In genomic region chr19:37265333-37266103, GRCm38 (mm10) we compare ENCODE assay signal across 9 mouse cellular contexts. TPM values are rescaled to one million over a fixed set of nuclear protein-coding genes. Genes with fewer than 3 reads are reported as not detected.
DNase-seq lines count a peak whose midpoint lies in the region; ATAC-seq and TF ChIP-seq lines count a peak whose summit lies in the region.
"Had no signal": no experiment of that assay in that cellular context is flagged by ENCODE, and none has a peak within 500 bp of the region (broad histone marks: within the 10 kb centered on the region; RNA-seq: fewer than 3 reads in every experiment).

No protein-coding gene starts in this region.

- DNase-seq in CD4-positive helper T cell, adult 2 months (ENCODE audit: low read depth, low spot score): peak; percentile 64
- peak; percentile 88 to 96 for DNase-seq in kidney, postnatal 36 days
- peak; percentile 91 for DNase-seq in telencephalon, adult 2 months (ENCODE audit: low read depth, low spot score)

- H3K4me1 ChIP-seq in bone marrow macrophage, adult 2 months (ENCODE audit: control insufficient read depth, insufficient read depth, low read length): no peaks in the 10 kb centered on the region
- H3K4me1 ChIP-seq in heart, embryonic 16.5 days (ENCODE audit: control insufficient read depth, insufficient read depth, low read length): peaks cover 16% of the 10 kb centered on the region
- peaks cover 20% of the 10 kb centered on the region for H3K4me1 ChIP-seq in liver, embryonic 15.5 days (replicated peaks)
- H3K4me1 ChIP-seq in neural tube, embryonic 13.5 days (replicated peaks): peaks cover 15% of the 10 kb centered on the region
- H3K4me1 ChIP-seq: embryonic facial prominence, embryonic 13.5 days had no signal

- no peak overlapping the region for H3K9ac ChIP-seq in heart, embryonic 16.5 days (ENCODE audit: low read length)
- no peak overlapping the region for H3K9ac ChIP-seq in liver, embryonic 15.5 days
- no peak overlapping the region for H3K9ac ChIP-seq in neural tube, embryonic 13.5 days
- H3K9ac ChIP-seq: embryonic facial prominence, embryonic 13.5 days had no signal

- no peak overlapping the region for H3K4me3 ChIP-seq in bone marrow macrophage, adult 2 months (ENCODE audit: insufficient read depth, low read length)
- H3K4me3 ChIP-seq in heart, embryonic 16.5 days (ENCODE audit: low read length): no peak overlapping the region
- H3K4me3 ChIP-seq in liver, embryonic 15.5 days (replicated peaks): no peak overlapping the region
- H3K4me3 ChIP-seq in neural tube, embryonic 13.5 days: no peak overlapping the region
- H3K4me3 ChIP-seq: embryonic facial prominence, embryonic 13.5 days had no signal

- TF ChIP-seq CTCF in bone marrow macrophage, adult 2 months (IDR thresholded peaks at IDR 0.05; ENCODE audit: low read depth, low read length): peak; percentile 97

- no peak for TF ChIP-seq POLR2A in bone marrow macrophage, adult 2 months (IDR thresholded peaks at IDR 0.05; ENCODE audit: borderline replicate concordance, low read depth, low read length)

- H3K36me3 ChIP-seq in heart, embryonic 16.5 days (ENCODE audit: control insufficient read depth, insufficient read depth): peaks cover 19% of the 10 kb centered on the region
- peaks cover 18% of the 10 kb centered on the region for H3K36me3 ChIP-seq in liver, embryonic 15.5 days (replicated peaks)
- H3K36me3 ChIP-seq in neural tube, embryonic 13.5 days: peaks cover 14% of the 10 kb centered on the region
- H3K36me3 ChIP-seq: embryonic facial prominence, embryonic 13.5 days had no signal

- H3K4me2 ChIP-seq in heart, embryonic 16.5 days (ENCODE audit: low read depth, low read length): no peak overlapping the region
- no peak overlapping the region for H3K4me2 ChIP-seq in liver, embryonic 15.5 days
- no peak overlapping the region for H3K4me2 ChIP-seq in neural tube, embryonic 13.5 days
- H3K4me2 ChIP-seq: embryonic facial prominence, embryonic 13.5 days had no signal

- H3K27ac ChIP-seq in bone marrow macrophage, adult 2 months (ENCODE audit: insufficient read depth, low read depth, low read length): no peak overlapping the region
- no peak overlapping the region for H3K27ac ChIP-seq in heart, embryonic 16.5 days (ENCODE audit: low read length)
- no peak overlapping the region for H3K27ac ChIP-seq in liver, embryonic 15.5 days (replicated peaks)
- no peak overlapping the region for H3K27ac ChIP-seq in neural tube, embryonic 13.5 days (replicated peaks)
- H3K27ac ChIP-seq: embryonic facial prominence, embryonic 13.5 days had no signal

- 31% methylated on average over 10 of the region's 10 CpGs for WGBS in heart, embryonic 16.5 days
- 26% methylated on average over 10 of the region's 10 CpGs for WGBS in liver, embryonic 15.5 days (ENCODE audit: insufficient replicate concordance)
- 33% methylated on average over 10 of the region's 10 CpGs for WGBS in neural tube, embryonic 13.5 days

- no peaks in the 10 kb centered on the region for H3K9me3 ChIP-seq in heart, embryonic 16.5 days (replicated peaks; ENCODE audit: control insufficient read depth, low read length)
- H3K9me3 ChIP-seq in liver, embryonic 15.5 days (replicated peaks): no peaks in the 10 kb centered on the region
- H3K9me3 ChIP-seq in neural tube, embryonic 13.5 days: no peaks in the 10 kb centered on the region
- H3K9me3 ChIP-seq: embryonic facial prominence, embryonic 13.5 days had no signal

- peak; percentile 97 for ATAC-seq in erythroid progenitor cell, adult 5-6 weeks (replicated peaks; ENCODE audit: low FRiP score, poor library complexity, severe bottlenecking)
- ATAC-seq in heart, embryonic 16.5 days (replicated peaks; ENCODE audit: extremely low read depth, insufficient read depth, low FRiP score): peak; percentile 64; the same call in 1 of the 2 replicates
- ATAC-seq in liver, embryonic 15.5 days (ENCODE audit: insufficient read depth): peak; percentile 52
- ATAC-seq in neural tube, embryonic 13.5 days (ENCODE audit: low read depth): peak; percentile 87

- no peaks in the 10 kb centered on the region for H3K27me3 ChIP-seq in heart, embryonic 16.5 days (ENCODE audit: control insufficient read depth, insufficient read depth, low read length)
- no peaks in the 10 kb centered on the region for H3K27me3 ChIP-seq in liver, embryonic 15.5 days
- H3K27me3 ChIP-seq in neural tube, embryonic 13.5 days: no peaks in the 10 kb centered on the region
- H3K27me3 ChIP-seq: embryonic facial prominence, embryonic 13.5 days had no signal

RNA-seq across cellular contexts. Expression of gene Cpeb3, which starts 57.1 kb away (rescaled TPM):
- 7.6 and 8.0 TPM in 2 replicates for polyA plus RNA-seq in bone marrow macrophage, adult 2 months (2012; ENCODE audit: insufficient read depth, insufficient read length, missing spikeins)
- total RNA-seq in erythroid progenitor cell, adult 5-6 weeks (2015; ENCODE audit: low replicate concordance): 39.6 and 42.8 TPM in 2 replicates
- 38.5 and 42.5 TPM in 2 replicates for total RNA-seq in erythroid progenitor cell, adult 5-6 weeks (2017; ENCODE audit: low replicate concordance)
- polyA plus RNA-seq in heart, embryonic 16.5 days (2015; fragmentation: Nextera tagmentation; extraction: Ambion mirVana): 7.4 and 8.2 TPM in 2 replicates
- polyA plus RNA-seq in liver, embryonic 15.5 days (2015; fragmentation: Nextera tagmentation; extraction: Ambion mirVana): 3.3 and 4.8 TPM in 2 replicates
- 10.4 and 11.2 TPM in 2 replicates for polyA plus RNA-seq in neural tube, embryonic 13.5 days (2015; fragmentation: Nextera tagmentation; extraction: Ambion mirVana)

RNA-seq across cellular contexts. Expression of gene March5, which starts 58.2 kb away (rescaled TPM):
- 87.5 and 98.0 TPM in 2 replicates for polyA plus RNA-seq in bone marrow macrophage, adult 2 months (2012; ENCODE audit: insufficient read depth, insufficient read length, missing spikeins)
- total RNA-seq in erythroid progenitor cell, adult 5-6 weeks (2015; ENCODE audit: low replicate concordance): 361 and 388 TPM in 2 replicates
- 349 and 424 TPM in 2 replicates for total RNA-seq in erythroid progenitor cell, adult 5-6 weeks (2017; ENCODE audit: low replicate concordance)
- polyA plus RNA-seq in heart, embryonic 16.5 days (2015; fragmentation: Nextera tagmentation; extraction: Ambion mirVana): 77.0 and 80.2 TPM in 2 replicates
- 159 and 162 TPM in 2 replicates for polyA plus RNA-seq in liver, embryonic 15.5 days (2015; fragmentation: Nextera tagmentation; extraction: Ambion mirVana)
- polyA plus RNA-seq in neural tube, embryonic 13.5 days (2015; fragmentation: Nextera tagmentation; extraction: Ambion mirVana): 130 and 134 TPM in 2 replicates
